Mouse (Mus musculus): Measurements from ENCODE around the gene 1700024G13Rik. TPM values are rescaled to one million over a fixed set of nuclear protein-coding genes. Genes with fewer than 3 reads are reported as not detected.
A peak's percentile ranks its signal among the peaks of the same experiment; 100 is the strongest.
"Not testable (repeated sequence)": the region's sequence is repeated elsewhere in the genome, so short reads cannot be mapped to it uniquely, and the experiment has no call there.

1700024G13Rik gene
- polyA plus RNA-seq, 1 experiment from 2014 or later, result 1.2 TPM

DNA sequence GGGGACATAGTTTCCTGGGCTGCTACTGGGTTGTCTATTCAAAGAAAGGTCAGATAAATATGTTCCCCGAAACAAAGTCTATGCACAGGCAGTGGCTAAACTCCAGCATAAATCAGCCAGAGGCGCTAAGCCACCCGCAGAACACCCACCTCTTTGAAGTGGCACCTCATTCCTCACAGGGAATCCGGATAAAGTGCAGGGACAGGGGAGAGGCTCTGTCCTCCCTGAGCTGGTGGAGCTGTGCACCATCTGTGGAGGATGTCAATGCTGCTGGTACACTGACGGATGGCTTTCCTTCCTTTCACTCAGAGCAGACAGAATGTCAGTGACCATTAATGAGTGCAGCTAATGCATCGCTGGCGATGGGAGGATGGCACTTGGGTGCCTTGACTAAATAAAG is 7.1 kb downstream of the 1700024G13Rik start:
- no peaks in the 10 kb centered on the region for H3K36me3 ChIP-seq (ENCODE audit: control insufficient read depth, insufficient read depth, low read length)
- no peak overlapping the region for H3K4me3 ChIP-seq (ENCODE audit: low read depth, low read length)
- WGBS, result 32% methylated on average over 7 of the region's 7 CpGs
- peaks cover 6% of the 10 kb centered on the region; the same call in 1 of the 2 replicates for H3K4me1 ChIP-seq (ENCODE audit: control insufficient read depth, insufficient read depth, low read length)
- no peak overlapping the region for H3K27ac ChIP-seq (replicated peaks; ENCODE audit: low read depth, low read length)
- no peak overlapping the region for H3K9ac ChIP-seq (ENCODE audit: low read depth, low read length)
- peaks cover 18% of the 10 kb centered on the region for H3K27me3 ChIP-seq (replicated peaks; ENCODE audit: control insufficient read depth, insufficient read depth, low read length)
- no peaks in the 10 kb centered on the region for H3K9me3 ChIP-seq (ENCODE audit: control insufficient read depth, low read length)
- H3K4me2 ChIP-seq (ENCODE audit: low read depth, low read length), result no peak overlapping the region
- no peak for DNase-seq (ENCODE audit: low spot score)
- ATAC-seq (ENCODE audit: low read depth), result no peak

DNA sequence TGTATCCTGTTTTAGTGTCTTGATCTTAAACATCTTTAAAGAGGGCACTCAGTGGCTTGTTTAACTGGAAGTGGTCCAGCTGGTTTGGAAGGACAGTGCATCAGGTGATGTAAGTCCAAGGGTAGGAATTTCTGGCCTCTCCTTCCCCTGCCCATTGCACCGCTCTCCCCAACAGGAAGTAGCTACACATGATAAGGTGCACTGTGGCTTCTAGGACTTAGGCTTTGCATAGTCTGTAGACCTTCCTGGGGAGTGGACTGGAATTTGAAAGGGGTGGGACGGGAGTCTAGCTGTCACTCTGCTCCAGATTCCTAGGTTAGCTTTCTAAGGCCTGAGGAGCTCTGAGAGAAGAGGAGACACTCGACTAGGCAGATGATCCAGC is 8.1 kb downstream of the 1700024G13Rik start:
- Histone ChIP-seq H3K4me2 (ENCODE audit: low read depth, low read length) (no peak overlapping the region), H3K36me3 (ENCODE audit: control insufficient read depth, insufficient read depth, low read length) (no peaks in the 10 kb centered on the region), H3K27me3 (replicated peaks; ENCODE audit: control insufficient read depth, insufficient read depth, low read length) (peaks cover 18% of the 10 kb centered on the region), H3K9ac (ENCODE audit: low read depth, low read length) (no peak overlapping the region), H3K4me3 (ENCODE audit: low read depth, low read length) (no peak overlapping the region), H3K4me1 (ENCODE audit: control insufficient read depth, insufficient read depth, low read length) (peaks cover 6% of the 10 kb centered on the region; the same call in 1 of the 2 replicates), H3K9me3 (ENCODE audit: control insufficient read depth, low read length) (no peaks in the 10 kb centered on the region), H3K27ac (replicated peaks; ENCODE audit: low read depth, low read length) (no peak overlapping the region)
- no peak for DNase-seq (ENCODE audit: low spot score)
- no peak for ATAC-seq (ENCODE audit: low read depth)
- 40% methylated on average over 3 of the region's 3 CpGs for WGBS

- WGBS, result 11% methylated on average over 22 of the region's 22 CpGs
- H3K9me3 ChIP-seq (ENCODE audit: control insufficient read depth, low read length), result no peaks in the 10 kb centered on the region
- DNase-seq (ENCODE audit: low spot score), result peak; percentile 24
- peaks cover 6% of the 10 kb centered on the region; the same call in 1 of the 2 replicates for H3K4me1 ChIP-seq (ENCODE audit: control insufficient read depth, insufficient read depth, low read length)
- ATAC-seq (ENCODE audit: low read depth), result no peak
- H3K36me3 ChIP-seq (ENCODE audit: control insufficient read depth, insufficient read depth, low read length), result no peaks in the 10 kb centered on the region
- H3K4me3 ChIP-seq (ENCODE audit: low read depth, low read length), result no peak overlapping the region
- no peak overlapping the region for H3K9ac ChIP-seq (ENCODE audit: low read depth, low read length)
- no peak overlapping the region for H3K27ac ChIP-seq (replicated peaks; ENCODE audit: low read depth, low read length)
- no peak overlapping the region; the same call in 1 of the 2 replicates for H3K4me2 ChIP-seq (ENCODE audit: low read depth, low read length)
- H3K27me3 ChIP-seq (replicated peaks; ENCODE audit: control insufficient read depth, insufficient read depth, low read length), result peaks cover 18% of the 10 kb centered on the region
Measured at GRCm38 (mm10) chr14:32379395-32380098, 8.6 kb downstream of the 1700024G13Rik start.

DNA sequence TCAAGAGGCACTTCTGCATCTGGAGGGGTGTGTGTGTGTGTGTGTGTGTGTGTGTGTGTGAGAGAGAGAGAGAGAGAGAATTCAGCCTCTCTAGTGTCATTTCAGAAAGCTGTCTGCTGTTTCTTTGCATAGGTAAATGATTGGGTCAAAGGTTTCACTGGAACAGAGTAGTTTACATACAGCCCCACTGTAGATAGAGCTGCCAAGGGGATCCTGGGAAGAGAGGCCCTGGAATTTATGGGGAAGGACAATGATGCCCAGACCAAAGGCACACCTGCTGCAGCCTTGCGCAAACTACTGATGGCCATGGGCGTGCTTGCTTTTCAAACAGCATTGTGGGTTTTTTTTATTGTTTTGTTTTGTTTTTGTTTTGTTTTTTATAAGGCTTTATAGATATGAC is 15.7 kb downstream of the 1700024G13Rik start:
- Histone ChIP-seq H3K27me3 (replicated peaks; ENCODE audit: control insufficient read depth, insufficient read depth, low read length) (no peaks in the 10 kb centered on the region), H3K9me3 (ENCODE audit: control insufficient read depth, low read length) (no peaks in the 10 kb centered on the region), H3K4me3 (ENCODE audit: low read depth, low read length) (no peak overlapping the region), H3K4me2 (ENCODE audit: low read depth, low read length) (no peak overlapping the region), H3K36me3 (ENCODE audit: control insufficient read depth, insufficient read depth, low read length) (no peaks in the 10 kb centered on the region), H3K27ac (replicated peaks; ENCODE audit: low read depth, low read length) (no peak overlapping the region), H3K4me1 (ENCODE audit: control insufficient read depth, insufficient read depth, low read length) (no peaks in the 10 kb centered on the region), H3K9ac (ENCODE audit: low read depth, low read length) (no peak overlapping the region)
- DNase-seq (ENCODE audit: low spot score) (no peak), ATAC-seq (ENCODE audit: low read depth) (no peak)
- WGBS, result 86% methylated on average over 2 of the region's 2 CpGs

- no peaks in the 10 kb centered on the region for H3K4me1 ChIP-seq (ENCODE audit: control insufficient read depth, insufficient read depth, low read length)
- ATAC-seq (ENCODE audit: low read depth) (no peak), DNase-seq (ENCODE audit: low spot score) (no peak)
- H3K27ac ChIP-seq (replicated peaks; ENCODE audit: low read depth, low read length), result no peak overlapping the region
- 66% methylated on average over 7 of the region's 7 CpGs for WGBS
- H3K4me2 ChIP-seq (ENCODE audit: low read depth, low read length), result no peak overlapping the region
- H3K9me3 ChIP-seq (ENCODE audit: control insufficient read depth, low read length), result no peaks in the 10 kb centered on the region
- H3K4me3 ChIP-seq (ENCODE audit: low read depth, low read length), result no peak overlapping the region
- H3K36me3 ChIP-seq (ENCODE audit: control insufficient read depth, insufficient read depth, low read length), result no peaks in the 10 kb centered on the region
- no peak overlapping the region for H3K9ac ChIP-seq (ENCODE audit: low read depth, low read length)
- no peaks in the 10 kb centered on the region for H3K27me3 ChIP-seq (replicated peaks; ENCODE audit: control insufficient read depth, insufficient read depth, low read length)
Measured at GRCm38 (mm10) chr14:32369756-32370155, 18.4 kb downstream of the 1700024G13Rik start.

DNA sequence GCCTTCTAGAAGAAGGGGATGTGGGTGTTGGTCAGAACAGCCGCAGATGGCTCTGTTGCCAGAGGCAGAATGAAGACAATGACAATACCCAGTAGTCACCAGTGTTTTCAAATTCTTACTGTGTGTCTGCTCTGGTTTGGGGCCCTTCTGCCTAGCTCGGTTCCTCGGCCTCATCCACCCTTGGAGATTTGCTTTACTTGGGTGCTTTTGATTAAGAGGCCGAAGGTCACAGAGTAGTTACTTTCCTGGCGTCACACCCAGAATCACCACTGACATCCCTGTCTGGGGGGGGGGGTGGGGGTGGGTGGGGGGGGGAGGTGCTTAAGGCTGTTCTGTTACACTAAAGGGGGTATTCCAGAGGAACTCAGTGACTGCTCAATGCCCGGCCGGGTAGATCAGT is 23.8 kb downstream of the 1700024G13Rik start:
- no peak overlapping the region for H3K9ac ChIP-seq (ENCODE audit: low read depth, low read length)
- H3K4me1 ChIP-seq (ENCODE audit: control insufficient read depth, insufficient read depth, low read length), result no peaks in the 10 kb centered on the region
- WGBS, result 42% methylated on average over 6 of the region's 7 CpGs
- H3K9me3 ChIP-seq (ENCODE audit: control insufficient read depth, low read length), result peaks cover 4% of the 10 kb centered on the region
- DNase-seq (ENCODE audit: low spot score), result no peak
- H3K4me3 ChIP-seq (ENCODE audit: low read depth, low read length), result no peak overlapping the region
- no peak overlapping the region for H3K4me2 ChIP-seq (ENCODE audit: low read depth, low read length)
- no peaks in the 10 kb centered on the region for H3K36me3 ChIP-seq (ENCODE audit: control insufficient read depth, insufficient read depth, low read length)
- H3K27ac ChIP-seq (replicated peaks; ENCODE audit: low read depth, low read length), result no peak overlapping the region
- no peaks in the 10 kb centered on the region for H3K27me3 ChIP-seq (replicated peaks; ENCODE audit: control insufficient read depth, insufficient read depth, low read length)
- no peak for ATAC-seq (ENCODE audit: low read depth)

GRCm38 (mm10) chr14:32351181-32351920 is 36.8 kb downstream of the 1700024G13Rik start:
- not testable (repeated sequence) for H3K4me3 ChIP-seq (ENCODE audit: low read depth, low read length); H3K9me3 ChIP-seq (ENCODE audit: control insufficient read depth, low read length); H3K4me2 ChIP-seq (ENCODE audit: low read depth, low read length); H3K9ac ChIP-seq (ENCODE audit: low read depth, low read length); H3K27me3 ChIP-seq (replicated peaks; ENCODE audit: control insufficient read depth, insufficient read depth, low read length); H3K4me1 ChIP-seq (ENCODE audit: control insufficient read depth, insufficient read depth, low read length); H3K27ac ChIP-seq (replicated peaks; ENCODE audit: low read depth, low read length); ATAC-seq (ENCODE audit: low read depth); DNase-seq (ENCODE audit: low spot score)
- peaks cover 12% of the 10 kb centered on the region; the same call in 1 of the 2 replicates for H3K36me3 ChIP-seq (ENCODE audit: control insufficient read depth, insufficient read depth, low read length)
- WGBS, result 30% methylated on average over 6 of the region's 6 CpGs

DNA sequence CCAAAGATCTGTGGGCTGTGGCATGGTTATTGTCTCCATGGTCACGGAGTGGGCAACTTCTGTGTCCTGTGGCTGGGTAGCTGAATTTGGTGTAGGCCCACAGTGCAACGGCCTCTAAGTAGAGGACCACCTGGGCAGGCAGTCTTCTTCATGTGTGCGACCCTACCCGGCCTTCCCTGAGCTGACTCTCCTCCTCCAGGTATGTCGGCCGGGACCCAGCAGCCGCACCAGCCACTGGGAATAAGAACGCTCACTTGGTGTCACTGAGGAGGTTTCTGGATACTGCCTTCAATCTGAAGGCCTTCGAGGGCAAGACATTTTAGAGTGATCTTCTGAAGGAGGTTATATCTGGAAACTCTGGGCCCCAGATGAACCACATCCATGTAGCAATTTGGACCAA is 40.9 kb downstream of the 1700024G13Rik start:
- ATAC-seq (ENCODE audit: low read depth) (no peak), DNase-seq (ENCODE audit: low spot score) (no peak)
- Histone ChIP-seq H3K4me3 (ENCODE audit: low read depth, low read length) (no peak overlapping the region), H3K4me2 (ENCODE audit: low read depth, low read length) (no peak overlapping the region), H3K4me1 (ENCODE audit: control insufficient read depth, insufficient read depth, low read length) (no peaks in the 10 kb centered on the region), H3K27ac (replicated peaks; ENCODE audit: low read depth, low read length) (no peak overlapping the region), H3K27me3 (replicated peaks; ENCODE audit: control insufficient read depth, insufficient read depth, low read length) (no peaks in the 10 kb centered on the region), H3K9me3 (ENCODE audit: control insufficient read depth, low read length) (no peaks in the 10 kb centered on the region), H3K9ac (ENCODE audit: low read depth, low read length) (no peak overlapping the region), H3K36me3 (ENCODE audit: control insufficient read depth, insufficient read depth, low read length) (peaks cover 17% of the 10 kb centered on the region; the same call in 1 of the 2 replicates)
- 95% methylated on average over 9 of the region's 9 CpGs for WGBS

All from embryonic facial prominence, embryonic 14.5 days (tissue).